In the genomic region with DNA sequence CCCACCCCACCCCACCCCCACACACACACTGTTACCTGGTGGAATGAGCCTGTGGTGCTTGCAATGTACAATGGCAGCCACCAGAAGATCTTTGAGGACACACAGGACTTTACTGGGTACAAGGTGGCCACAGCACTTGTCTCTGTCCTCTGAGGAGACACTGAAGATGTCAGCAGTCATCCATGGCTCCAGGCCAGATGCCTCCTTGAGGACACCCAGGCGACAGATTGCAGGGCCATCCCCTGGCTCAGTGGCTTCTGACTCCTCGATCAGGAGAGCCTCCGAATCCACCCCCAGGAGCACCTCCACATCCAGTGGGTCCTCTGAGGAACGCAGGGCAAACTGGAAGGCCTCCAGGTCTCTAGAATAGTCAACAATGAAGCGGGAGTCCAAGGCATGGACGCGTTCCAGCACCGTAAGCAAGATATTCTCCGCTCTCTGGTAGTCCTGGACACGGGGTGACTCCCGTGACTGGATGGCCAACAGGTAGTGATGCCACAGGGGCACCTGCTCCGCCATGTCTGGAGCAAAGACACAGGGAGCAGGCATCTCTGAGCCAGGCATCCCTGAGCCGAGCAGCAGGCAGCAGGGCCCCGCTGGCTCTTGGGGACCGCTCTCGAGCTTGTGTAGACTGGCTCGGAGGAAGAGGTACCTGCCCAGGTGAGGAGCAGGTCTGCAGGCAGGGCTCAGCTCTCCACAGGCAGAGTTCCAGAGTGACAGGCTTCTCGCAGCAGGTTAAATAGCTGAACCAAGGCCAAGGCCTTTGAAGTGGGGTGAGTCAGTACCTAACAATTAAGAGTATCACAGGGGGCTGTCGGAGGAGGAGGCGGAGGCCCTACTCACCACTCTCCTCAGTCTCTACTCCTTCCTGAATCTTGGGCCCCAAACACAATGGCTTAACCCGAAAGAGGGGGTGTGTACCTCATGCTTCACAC, we compare ENCODE assay signal across 15 mouse cellular contexts. TPM values are rescaled to one million over a fixed set of nuclear protein-coding genes. Genes with fewer than 3 reads are reported as not detected.
A peak's percentile ranks its signal among the peaks of the same experiment; 100 is the strongest.
DNase-seq lines count a peak whose midpoint lies in the region; ATAC-seq and TF ChIP-seq lines count a peak whose summit lies in the region.
"Had no signal": no experiment of that assay in that cellular context is flagged by ENCODE, and none has a peak within 500 bp of the region (broad histone marks: within the 10 kb centered on the region; RNA-seq: fewer than 3 reads in every experiment).

No protein-coding gene starts in this region.

- no peak for TF ChIP-seq CTCF in intestine, postnatal 0 days (IDR thresholded peaks at IDR 0.05; ENCODE audit: low read depth)

- DNase-seq in cerebellum, adult 11 months, result peak; percentile 12
- DNase-seq in cerebellum, postnatal 4 days (ENCODE audit: low spot score in 2 of 2), result no peak
- DNase-seq in brain, adult 2 months (ENCODE audit: low read depth, low spot score), result peak; percentile 31
- no peak for DNase-seq in layer of hippocampus, adult 9-10 months (ENCODE audit: low spot score)
- DNase-seq in frontal cortex, postnatal 14 days (ENCODE audit: low spot score in 2 of 2), result no peak
- no peak for DNase-seq in urinary bladder, adult 18-20 months (ENCODE audit: low spot score in 2 of 2)
- DNase-seq: adrenal gland, postnatal 10 days; gastrocnemius, postnatal 36 days; heart, postnatal 14 days; thymus, postnatal 25 days had no signal

- no peaks in the 10 kb centered on the region for H3K36me3 ChIP-seq in intestine, postnatal 0 days (ENCODE audit: control insufficient read depth, insufficient read depth)
- no peaks in the 10 kb centered on the region for H3K36me3 ChIP-seq in lung, embryonic 16.5 days (ENCODE audit: control insufficient read depth, insufficient read depth, low read length)
- H3K36me3 ChIP-seq: midbrain, embryonic 15.5 days had no signal

- WGBS in intestine, postnatal 0 days, result 56% methylated on average over 21 of the region's 21 CpGs
- 49% methylated on average over 21 of the region's 21 CpGs for WGBS in lung, embryonic 16.5 days

- peaks cover 19% of the 10 kb centered on the region for H3K4me1 ChIP-seq in intestine, postnatal 0 days (replicated peaks; ENCODE audit: control insufficient read depth, insufficient read depth, low read length)
- H3K4me1 ChIP-seq in lung, embryonic 16.5 days (replicated peaks; ENCODE audit: control insufficient read depth, insufficient read depth, low read length), result peaks cover 17% of the 10 kb centered on the region
- H3K4me1 ChIP-seq: midbrain, embryonic 15.5 days had no signal

- H3K27ac ChIP-seq in intestine, postnatal 0 days (ENCODE audit: low read depth, low read length), result peak overlapping the region; percentile 78
- H3K27ac ChIP-seq in lung, embryonic 16.5 days (ENCODE audit: low read length), result peak overlapping the region; percentile 96
- H3K27ac ChIP-seq: midbrain, embryonic 15.5 days had no signal

- ATAC-seq in intestine, postnatal 0 days, result peak; percentile 11
- ATAC-seq in lung, embryonic 16.5 days (ENCODE audit: low read depth), result peak; percentile 74
- ATAC-seq: midbrain, embryonic 15.5 days had no signal

- peak overlapping the region; percentile 34; the same call in 1 of the 2 replicates for H3K9ac ChIP-seq in intestine, postnatal 0 days (ENCODE audit: low read depth, low read length)
- peak overlapping the region; percentile 58 for H3K9ac ChIP-seq in lung, embryonic 16.5 days (ENCODE audit: low read length)
- H3K9ac ChIP-seq: midbrain, embryonic 15.5 days had no signal

- no peaks in the 10 kb centered on the region for H3K27me3 ChIP-seq in intestine, postnatal 0 days (replicated peaks; ENCODE audit: control insufficient read depth, insufficient read depth, low read length)
- H3K27me3 ChIP-seq in lung, embryonic 16.5 days (ENCODE audit: control insufficient read depth, insufficient read depth, low read depth, low read length), result no peaks in the 10 kb centered on the region
- H3K27me3 ChIP-seq: midbrain, embryonic 15.5 days had no signal

- H3K4me3 ChIP-seq in intestine, postnatal 0 days (ENCODE audit: low read depth, low read length), result peak overlapping the region; percentile 30
- H3K4me3 ChIP-seq in lung, embryonic 16.5 days (ENCODE audit: low read length), result peak overlapping the region; percentile 43
- H3K4me3 ChIP-seq: midbrain, embryonic 15.5 days had no signal

- peak overlapping the region; percentile 65 for H3K4me2 ChIP-seq in intestine, postnatal 0 days (replicated peaks; ENCODE audit: low read depth)
- H3K4me2 ChIP-seq in lung, embryonic 16.5 days (ENCODE audit: low read depth, low read length), result peak overlapping the region; percentile 45
- H3K4me2 ChIP-seq: midbrain, embryonic 15.5 days had no signal

- H3K9me3 ChIP-seq in intestine, postnatal 0 days (ENCODE audit: control insufficient read depth), result no peaks in the 10 kb centered on the region
- H3K9me3 ChIP-seq in lung, embryonic 16.5 days (ENCODE audit: control insufficient read depth, low read length), result no peaks in the 10 kb centered on the region
- H3K9me3 ChIP-seq: midbrain, embryonic 15.5 days had no signal

RNA-seq across cellular contexts. Expression of a gene that starts 0.9 kb away (rescaled TPM):
- polyA plus RNA-seq in intestine, postnatal 0 days (2015; fragmentation: Nextera tagmentation; extraction: Ambion mirVana), result 22.5 and 24.3 TPM in 2 replicates
- polyA plus RNA-seq in lung, embryonic 16.5 days (2015; fragmentation: Nextera tagmentation; extraction: Ambion mirVana), result 23.0 and 26.0 TPM in 2 replicates
- polyA plus RNA-seq: spleen, adult 2 months had no signal

RNA-seq across cellular contexts. Expression of a gene that starts 8.7 kb away (rescaled TPM):
- 0.04 TPM in 1 of 2 replicates, not detected in the other for polyA plus RNA-seq in intestine, postnatal 0 days (2015; fragmentation: Nextera tagmentation; extraction: Ambion mirVana)
- polyA plus RNA-seq in lung, embryonic 16.5 days (2015; fragmentation: Nextera tagmentation; extraction: Ambion mirVana), result 4.9 and 5.1 TPM in 2 replicates
- polyA plus RNA-seq: liver, adult 2 months had no signal

RNA-seq across cellular contexts. Expression of a gene that starts 24.8 kb away (rescaled TPM):
- 3.2 and 3.5 TPM in 2 replicates for polyA plus RNA-seq in intestine, postnatal 0 days (2015; fragmentation: Nextera tagmentation; extraction: Ambion mirVana)
- polyA plus RNA-seq in lung, embryonic 16.5 days (2015; fragmentation: Nextera tagmentation; extraction: Ambion mirVana), result 0.24 TPM in 1 of 2 replicates, not detected in the other
- polyA plus RNA-seq: midbrain, embryonic 15.5 days; spleen, adult 2 months had no signal

RNA-seq across cellular contexts. Expression of a gene that starts 58.1 kb away (rescaled TPM):
- polyA plus RNA-seq in intestine, postnatal 0 days (2015; fragmentation: Nextera tagmentation; extraction: Ambion mirVana), result 7.7 and 8.3 TPM in 2 replicates
- polyA plus RNA-seq in lung, embryonic 16.5 days (2015; fragmentation: Nextera tagmentation; extraction: Ambion mirVana), result 7.9 and 9.2 TPM in 2 replicates

Comparison
In these comparisons a context has a peak if more than half of its experiments do, and no peak if none do; other contexts are left out.
1. DNase-seq: peak in cerebellum, adult 11 months (single experiment) and brain, adult 2 months (single experiment); none in cerebellum, postnatal 4 days (0 of 2), layer of hippocampus, adult 9-10 months (single experiment), frontal cortex, postnatal 14 days (0 of 2) and urinary bladder, adult 18-20 months (0 of 2).